Mouse (Mus musculus) adrenal gland, postnatal 14 days (tissue): ENCODE measurements around the gene Olfr1299. TPM values are rescaled to one million over a fixed set of nuclear protein-coding genes. Genes with fewer than 3 reads are reported as not detected.

ENCODE experiments used
- DNase-seq: peaks from one replicate; pipeline ENCODE4 v3.0.0; 2021; ENCODE audit warnings: mixed read lengths
- long read RNA-seq, 2 experiments: library from polyadenylated mRNA; stranded (forward); transcript quantifications; one replicate each; pipeline ENCODE4 v2.0.0; 2021
- total RNA-seq: library from RNA; stranded (reverse); gene quantifications from 2 replicates; pipeline ENCODE4 v1.2.3, GENCODE M21; 2021

Gene Olfr1299
- total RNA-seq = not detected in 2 replicates
- long read RNA-seq, experiment 1 = 0 reads
- long read RNA-seq, experiment 2 = 0 reads

- DNase-seq = no peak
Measured at GRCm38 (mm10) chr2:111661119-111661518, at the start of gene Olfr1299. Gene Olfr1299 (plus strand): TSS chr2:111661419.

- no peak for DNase-seq
Measured at GRCm38 (mm10) chr2:111626397-111626796, 34.8 kb upstream of the Olfr1299 start, which contains the start of gene Olfr1297. Gene Olfr1297 (minus strand): TSS chr2:111626497.

- DNase-seq = no peak
Measured at GRCm38 (mm10) chr2:111649101-111649500, 12.1 kb upstream of the Olfr1299 start, which contains the start of gene Olfr1298. Gene Olfr1298 (minus strand): TSS chr2:111649201.

Other genes with a start within 250 kb of the Olfr1299 start
- gene Olfr1286, start 238.3 kb upstream of the Olfr1299 start, total RNA-seq = not detected in 2 replicates
- not detected in 2 replicates for gene Olfr1287, start 212.3 kb upstream of the Olfr1299 start, total RNA-seq
- gene Olfr1288, start 187.3 kb upstream of the Olfr1299 start, total RNA-seq = not detected in 2 replicates
- gene Olfr1289, start 180.6 kb upstream of the Olfr1299 start, total RNA-seq = not detected in 2 replicates
- not detected in 2 replicates for gene Olfr1290, start 167.6 kb upstream of the Olfr1299 start, total RNA-seq
- gene Olfr1291-ps1, start 164.2 kb upstream of the Olfr1299 start, total RNA-seq = not detected in 2 replicates
- gene Olfr1293-ps, start 136.2 kb upstream of the Olfr1299 start, total RNA-seq = not detected in 2 replicates
- gene Olfr1294, start 121.1 kb upstream of the Olfr1299 start, total RNA-seq = not detected in 2 replicates
- not detected in 2 replicates for gene Olfr1295, start 91.7 kb upstream of the Olfr1299 start, total RNA-seq
- not detected in 2 replicates for gene Olfr1297, start 34.9 kb upstream of the Olfr1299 start, total RNA-seq
- gene Olfr1298, start 12.2 kb upstream of the Olfr1299 start, total RNA-seq = not detected in 2 replicates
- gene Olfr1301, start 89.6 kb downstream of the Olfr1299 start, total RNA-seq = not detected in 2 replicates
- gene Olfr1302, start 116.0 kb downstream of the Olfr1299 start, total RNA-seq = not detected in 2 replicates
- not detected in 2 replicates for gene Olfr1303, start 158.9 kb downstream of the Olfr1299 start, total RNA-seq
- gene Olfr1305, start 215.7 kb downstream of the Olfr1299 start, total RNA-seq = not detected in 2 replicates